Mouse (Mus musculus): ENCODE measurements at regions not wholly inside any gene's neighbourhood (a gene's known extent, or its start where the extent isn't known, plus 50 kb on each side); places are given as distances from the start of the nearest gene placed in this dataset.

GRCm38 (mm10) chr3:51089036-51089669 is 135.1 kb upstream of the Noct start:
- no peak for DNase-seq (ENCODE audit: low read depth)

GRCm38 (mm10) chr3:51091478-51091877 is 132.8 kb upstream of the Noct start:
- DNase-seq (ENCODE audit: low read depth) = no peak

GRCm38 (mm10) chr3:51092079-51093028 is 131.9 kb upstream of the Noct start:
- no peak for DNase-seq (ENCODE audit: low read depth)

- no peak for DNase-seq (ENCODE audit: low read depth)
Measured at GRCm38 (mm10) chr3:51095847-51096447, 128.3 kb upstream of the Noct start.

GRCm38 (mm10) chr3:51096545-51096944 is 127.7 kb upstream of the Noct start:
- DNase-seq (ENCODE audit: low read depth) = no peak

- no peak for DNase-seq (ENCODE audit: low read depth)
Measured at GRCm38 (mm10) chr3:51097362-51097761, 126.9 kb upstream of the Noct start.

GRCm38 (mm10) chr3:51099966-51100365 is 124.3 kb upstream of the Noct start:
- DNase-seq (ENCODE audit: low read depth) = no peak

- DNase-seq (ENCODE audit: low read depth) = no peak
Measured at GRCm38 (mm10) chr3:51108639-51109202, 115.5 kb upstream of the Noct start.

GRCm38 (mm10) chr3:51111241-51111640 is 113.0 kb upstream of the Noct start:
- no peak for DNase-seq (ENCODE audit: low read depth)

GRCm38 (mm10) chr3:51112351-51112750 is 111.9 kb upstream of the Noct start:
- no peak for DNase-seq (ENCODE audit: low read depth)

- DNase-seq (ENCODE audit: low read depth) = no peak
Measured at GRCm38 (mm10) chr3:51115921-51116320, 108.3 kb upstream of the Noct start.

GRCm38 (mm10) chr3:51118706-51119105 is 105.5 kb upstream of the Noct start:
- DNase-seq (ENCODE audit: low read depth) = peak; percentile 53

- DNase-seq (ENCODE audit: low read depth) = no peak
Measured at GRCm38 (mm10) chr3:51120522-51120921, 103.7 kb upstream of the Noct start.

GRCm38 (mm10) chr3:51121703-51122540 is 102.3 kb upstream of the Noct start:
- peak; percentile 56 for DNase-seq (ENCODE audit: low read depth)

- DNase-seq (ENCODE audit: low read depth) = no peak
Measured at GRCm38 (mm10) chr3:51122541-51122935, 101.7 kb upstream of the Noct start.

GRCm38 (mm10) chr3:51127875-51128274 is 96.4 kb upstream of the Noct start:
- no peak for DNase-seq (ENCODE audit: low read depth)

- DNase-seq (ENCODE audit: low read depth) = peak; percentile 45
Measured at GRCm38 (mm10) chr3:51128491-51129155, 95.6 kb upstream of the Noct start.

- DNase-seq (ENCODE audit: low read depth) = no peak
Measured at GRCm38 (mm10) chr3:51130709-51131108, 93.5 kb upstream of the Noct start.

GRCm38 (mm10) chr3:51131341-51131740 is 92.9 kb upstream of the Noct start:
- no peak for DNase-seq (ENCODE audit: low read depth)

- DNase-seq (ENCODE audit: low read depth) = no peak
Measured at GRCm38 (mm10) chr3:51132736-51133135, 91.5 kb upstream of the Noct start.

GRCm38 (mm10) chr3:51135581-51135980 is 88.7 kb upstream of the Noct start:
- no peak for DNase-seq (ENCODE audit: low read depth)
